Mouse (Mus musculus) thymus, adult 2 months (tissue): ENCODE results near the gene Sirt5. TPM values are rescaled to one million over a fixed set of nuclear protein-coding genes. Genes with fewer than 3 reads are reported as not detected.

Experiments
- DNase-seq: peaks from one replicate; pipeline ENCODE4 v3.0.0; 2021
- H3K27ac ChIP-seq: fragments of 200-500 bp; 2 replicates; pipeline ENCODE4 v1.5.1; 2012; ENCODE audit warnings: low read length, control low read depth; ENCODE audit not compliant: control insufficient read depth, insufficient read depth
- H3K27me3 ChIP-seq: fragments of 200-500 bp; 2 replicates; pipeline ENCODE4 v1.6.1; 2012; ENCODE audit warnings: mild to moderate bottlenecking, low read length, moderate library complexity, mixed read lengths; ENCODE audit not compliant: control insufficient read depth, insufficient read depth
- H3K36me3 ChIP-seq: fragments of 200-500 bp; 2 replicates; pipeline ENCODE4 v1.6.1; 2012; ENCODE audit warnings: mild to moderate bottlenecking, low read length, moderate library complexity; ENCODE audit not compliant: control insufficient read depth, insufficient read depth
- H3K4me1 ChIP-seq: fragments of 200-500 bp; replicated peaks from 2 replicates; pipeline ENCODE4 v1.6.1; 2012; ENCODE audit warnings: low read length; ENCODE audit not compliant: control insufficient read depth, insufficient read depth
- H3K4me3 ChIP-seq: fragments of 200-500 bp; 2 replicates; pipeline ENCODE4 v1.5.1; 2012; ENCODE audit warnings: mild to moderate bottlenecking, low read length, control low read depth, moderate library complexity; ENCODE audit not compliant: control insufficient read depth, insufficient read depth
- CTCF ChIP-seq: fragments of 200-500 bp; IDR thresholded peaks from 2 replicates; pipeline ENCODE4 v1.5.1; 2012; ENCODE audit warnings: mild to moderate bottlenecking, control low read depth, low read length, moderate library complexity, borderline replicate concordance; ENCODE audit not compliant: control insufficient read depth, poor library complexity, insufficient read depth; ENCODE audit errors: extremely low read depth
- POLR2A ChIP-seq: fragments of 200-500 bp; IDR thresholded peaks from 2 replicates; pipeline ENCODE4 v1.6.1; 2012; ENCODE audit warnings: mild to moderate bottlenecking, low read length, control low read depth, moderate library complexity; ENCODE audit not compliant: control insufficient read depth, poor library complexity, insufficient read depth; ENCODE audit errors: extremely low read depth
- WGBS: fragments of 180-500 bp; shearing (Covaris S2); methylation state at CpG from one replicate; pipeline ENCODE4 v1.1.7; 2018; 5-methylcytosine and 5-hydroxymethylcytosine counted together
- polyA plus RNA-seq: library from polyadenylated mRNA; depleted of rRNA; stranded (reverse); fragments of >200 nt; gene quantifications from 2 replicates; pipeline ENCODE4 v1.2.3, GENCODE M21; 2012

Gene Sirt5
- polyA plus RNA-seq, 1 experiment, result 17.0 TPM

DNA sequence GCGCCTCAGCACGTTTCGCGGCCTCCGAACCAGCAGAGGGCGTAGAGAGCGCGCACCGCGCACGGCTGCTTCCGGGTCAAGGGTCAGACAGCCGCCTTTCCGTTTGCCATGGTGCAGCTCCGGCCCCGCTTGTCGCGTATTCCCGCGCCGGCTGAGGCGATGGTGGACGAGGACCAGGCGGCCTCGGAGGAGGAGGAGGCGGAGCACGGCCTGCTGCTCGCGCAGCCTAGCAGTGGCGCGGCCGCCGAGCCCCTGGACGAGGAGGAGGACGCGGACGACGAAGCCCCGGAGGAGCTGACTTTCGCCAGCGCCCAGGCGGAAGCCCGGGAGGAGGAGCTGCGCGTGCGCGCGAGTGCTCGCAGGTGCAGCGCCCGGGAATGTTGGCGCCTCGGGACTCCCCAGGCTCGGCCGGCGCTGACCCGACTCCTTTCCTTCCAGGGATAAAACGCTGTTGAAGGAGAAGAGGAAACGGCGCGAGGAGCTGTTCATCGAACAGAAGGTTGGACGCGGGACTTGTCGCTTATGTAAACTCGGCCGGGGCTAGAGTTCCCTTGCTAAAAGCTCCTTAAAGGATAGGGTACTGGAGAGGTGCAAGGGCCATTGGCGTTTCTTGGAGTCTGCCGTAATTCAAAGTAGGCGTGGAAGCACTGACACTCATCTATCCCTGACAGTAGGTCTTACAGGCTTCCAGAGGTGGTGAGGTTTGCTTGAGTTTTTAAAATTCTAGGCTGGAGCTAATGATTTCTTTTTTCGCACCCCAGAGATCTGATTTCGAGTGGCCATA is 33.2 kb downstream of the Sirt5 start, which contains the start of gene Nol7:
Gene Nol7, plus strand, starts transcription at position 94 of the 784 bp plus-strand sequence.
- TF ChIP-seq CTCF (peak; percentile 89), POLR2A (peak; percentile 87)
- DNase-seq, result peak; percentile 93
- WGBS, result under 1% methylated on average over 72 of the region's 72 CpGs

DNA sequence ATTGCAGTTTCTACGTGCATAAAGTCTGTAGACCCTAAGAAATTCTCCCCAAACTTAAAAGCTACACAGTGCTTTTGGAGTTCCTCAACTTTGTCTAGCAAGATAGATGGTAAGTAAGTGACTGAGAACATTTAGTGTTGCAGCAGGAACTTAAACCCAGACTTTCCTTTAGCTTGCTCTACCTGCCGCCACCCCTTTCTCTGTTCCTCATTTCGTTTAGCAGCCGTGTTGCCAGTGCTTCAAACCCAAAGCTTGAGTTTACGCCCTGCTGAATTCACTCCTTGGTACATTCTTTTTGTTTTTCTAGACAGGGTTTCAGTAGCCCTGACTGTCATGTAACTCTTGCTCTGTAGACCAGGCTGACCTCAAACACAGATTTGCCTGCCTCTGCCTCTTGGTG is 34.3 kb downstream of the Sirt5 start:
- Histone ChIP-seq H3K27ac (no peak overlapping the region), H3K4me3 (no peak overlapping the region), H3K27me3 (no peaks in the 10 kb centered on the region), H3K36me3 (peaks cover 37% of the 10 kb centered on the region), H3K4me1 (peaks cover 6% of the 10 kb centered on the region; the same call in 1 of the 2 replicates)
- TF ChIP-seq CTCF (no peak), POLR2A (no peak)
- 62% methylated on average over 5 of the region's 5 CpGs for WGBS
- no peak for DNase-seq

More for the DNA sequence above, 33.2 kb downstream of the Sirt5 start, which contains the start of gene Nol7:
- H3K4me3 ChIP-seq, result peak within 1 kb of the TSS; percentile 66
- no peaks in the 10 kb centered on the region for H3K27me3 ChIP-seq
- peaks cover 6% of the 10 kb centered on the region; the same call in 1 of the 2 replicates for H3K4me1 ChIP-seq
- peak within 1 kb of the TSS; percentile 39 for H3K27ac ChIP-seq
- H3K36me3 ChIP-seq, result peaks cover 30% of the 10 kb centered on the region

DNA sequence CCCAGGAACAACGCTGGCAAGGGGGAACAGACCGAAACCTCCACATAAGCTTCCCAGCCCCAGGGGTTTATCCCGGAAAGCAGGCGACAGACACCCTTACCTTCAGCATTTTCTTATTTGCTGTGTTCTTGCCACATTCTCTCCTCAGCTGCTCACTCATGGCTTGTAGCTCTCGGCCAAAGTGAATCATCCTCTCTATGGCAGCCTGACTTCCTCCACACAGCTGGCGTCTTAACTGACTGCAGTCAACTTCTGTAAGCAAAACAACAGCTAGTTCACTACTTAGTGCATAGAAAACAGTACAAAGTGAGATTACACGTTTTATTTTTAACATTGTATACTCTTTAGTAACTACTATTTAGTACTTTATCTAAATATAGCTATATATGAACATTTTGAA is 47.0 kb downstream of the Sirt5 start:
- TF ChIP-seq POLR2A (no peak), CTCF (no peak)
- Histone ChIP-seq H3K27ac (no peak overlapping the region), H3K4me3 (no peak overlapping the region), H3K4me1 (no peaks in the 10 kb centered on the region), H3K36me3 (peaks cover 58% of the 10 kb centered on the region), H3K27me3 (no peaks in the 10 kb centered on the region)
- no peak for DNase-seq
- WGBS, result 96% methylated on average over 7 of the region's 7 CpGs

DNA sequence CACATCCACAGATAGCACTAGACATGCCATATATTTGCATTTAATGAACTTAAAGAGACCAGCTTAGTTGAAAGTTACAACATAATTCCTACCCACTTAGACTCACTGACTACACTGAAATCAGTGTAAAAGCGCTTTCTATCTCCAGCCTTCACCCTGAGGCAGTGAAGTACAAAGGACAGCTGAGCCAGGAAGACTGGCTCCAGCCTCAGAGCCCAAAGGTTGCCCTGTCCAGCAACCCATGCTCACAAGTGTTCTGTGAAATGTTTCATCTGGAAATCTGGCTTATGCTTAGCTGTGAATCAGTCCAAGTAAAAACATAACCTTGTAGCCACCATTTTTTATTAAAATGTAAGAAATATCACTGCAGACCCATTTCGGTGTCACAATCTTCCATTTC is 48.3 kb downstream of the Sirt5 start:
- H3K4me1 ChIP-seq, result no peaks in the 10 kb centered on the region
- peaks cover 66% of the 10 kb centered on the region for H3K36me3 ChIP-seq
- no peak overlapping the region for H3K4me3 ChIP-seq
- no peak overlapping the region for H3K27ac ChIP-seq
- WGBS, result over 99% methylated on average over 2 of the region's 2 CpGs
- no peak for DNase-seq
- TF ChIP-seq POLR2A, result no peak
- TF ChIP-seq CTCF, result no peak
- H3K27me3 ChIP-seq, result no peaks in the 10 kb centered on the region

GRCm38 (mm10) chr13:43415249-43415648 is 50.0 kb downstream of the Sirt5 start:
- DNase-seq, result no peak
- 79% methylated on average over 1 of the region's 1 CpGs for WGBS
- Histone ChIP-seq H3K4me1 (no peaks in the 10 kb centered on the region), H3K36me3 (peaks cover 80% of the 10 kb centered on the region), H3K4me3 (no peak overlapping the region), H3K27me3 (no peaks in the 10 kb centered on the region), H3K27ac (no peak overlapping the region)
- TF ChIP-seq CTCF (no peak), POLR2A (no peak)

DNA sequence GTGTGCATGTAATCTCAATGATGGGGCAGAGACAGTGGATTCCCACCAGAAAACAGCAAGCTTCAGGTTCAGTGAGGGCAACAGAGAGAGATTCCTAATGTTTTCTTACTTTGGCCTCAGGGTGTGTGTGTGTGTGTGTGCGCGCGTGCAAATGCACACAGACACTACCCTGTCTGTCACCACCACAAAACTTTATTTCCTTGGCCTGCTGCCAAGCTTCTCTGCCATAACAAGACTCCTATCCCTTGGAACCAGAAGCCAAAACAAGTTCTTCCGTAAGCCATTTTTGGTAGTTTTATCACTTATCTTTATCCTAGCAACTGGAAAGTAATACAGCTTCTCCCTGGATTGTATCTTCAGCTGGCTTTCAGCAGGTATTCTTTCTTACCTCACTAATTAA is 63.1 kb downstream of the Sirt5 start:
- 95% methylated on average over 4 of the region's 4 CpGs for WGBS
- TF ChIP-seq CTCF, result no peak
- no peak for TF ChIP-seq POLR2A
- no peak for DNase-seq
- Histone ChIP-seq H3K36me3 (peaks cover 25% of the 10 kb centered on the region), H3K4me3 (no peak overlapping the region), H3K27me3 (no peaks in the 10 kb centered on the region), H3K4me1 (no peaks in the 10 kb centered on the region), H3K27ac (no peak overlapping the region)

DNA sequence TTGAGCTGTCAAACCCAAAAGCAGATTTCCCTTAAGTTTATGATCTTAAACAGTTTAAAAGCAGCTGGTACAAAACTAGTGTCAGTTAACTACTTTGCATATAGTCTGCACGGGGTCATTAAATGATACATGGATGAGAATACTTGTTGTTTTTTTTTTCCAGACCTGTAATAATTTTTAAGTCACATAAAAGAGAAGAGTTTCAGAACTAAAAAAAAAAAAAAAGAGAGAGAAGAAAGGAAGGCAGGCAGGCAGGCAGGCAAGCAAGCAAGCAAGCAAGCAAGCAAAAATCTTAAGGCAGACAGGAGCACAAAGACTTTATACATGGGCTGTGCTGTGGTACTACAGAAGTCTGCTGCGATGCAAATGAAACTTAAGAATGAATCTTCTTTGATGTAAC is 68.1 kb downstream of the Sirt5 start:
- 81% methylated on average over 2 of the region's 2 CpGs for WGBS
- no peaks in the 10 kb centered on the region for H3K27me3 ChIP-seq
- peaks cover 11% of the 10 kb centered on the region; the same call in 1 of the 2 replicates for H3K36me3 ChIP-seq
- DNase-seq, result no peak
- H3K4me3 ChIP-seq, result no peak overlapping the region
- no peaks in the 10 kb centered on the region for H3K4me1 ChIP-seq
- TF ChIP-seq POLR2A, result no peak
- no peak for TF ChIP-seq CTCF
- H3K27ac ChIP-seq, result no peak overlapping the region
